In genomic region chr17:50643356-50643755, GRCm38 (mm10) we compare ENCODE assay signal across 13 mouse cellular contexts.
DNase-seq lines count a peak whose midpoint lies in the region; ATAC-seq and TF ChIP-seq lines count a peak whose summit lies in the region.
"Had no signal": no experiment of that assay in that cellular context is flagged by ENCODE, and none has a peak within 500 bp of the region (broad histone marks: within the 10 kb centered on the region; RNA-seq: fewer than 3 reads in every experiment).

No protein-coding gene starts in this region.

- no peak overlapping the region for H3K4me3 ChIP-seq in hindbrain, embryonic 14.5 days (replicated peaks; ENCODE audit: low read length)
- H3K4me3 ChIP-seq in hindbrain, postnatal 0 days (ENCODE audit: low read length) = no peak overlapping the region
- no peak overlapping the region for H3K4me3 ChIP-seq in CH12.LX (replicated peaks in 1 of 3; ENCODE audit: low read depth in 2 of 3, low read length in 2 of 3, poor library complexity in 1 of 3)
- H3K4me3 ChIP-seq in heart, embryonic 15.5 days = no peak overlapping the region
- H3K4me3 ChIP-seq: erythroblast, embryonic 14.5 days; liver, embryonic 12.5 days had no signal

- no peak for ATAC-seq in hindbrain, embryonic 14.5 days (ENCODE audit: low FRiP score)
- no peak for ATAC-seq in hindbrain, postnatal 0 days
- ATAC-seq in heart, embryonic 15.5 days (replicated peaks; ENCODE audit: insufficient number of reproducible peaks, insufficient read depth, low FRiP score, low read depth) = peak; percentile 68
- ATAC-seq: inflammation-experienced regulatory T-cells, adult 6 months; liver, embryonic 12.5 days had no signal

- peak overlapping the region; percentile 6; the same call in 1 of the 2 replicates for H3K4me2 ChIP-seq in hindbrain, embryonic 14.5 days (replicated peaks)
- no peak overlapping the region for H3K4me2 ChIP-seq in hindbrain, postnatal 0 days (ENCODE audit: low read depth, low read length)
- H3K4me2 ChIP-seq in CH12.LX (ENCODE audit: insufficient read depth, low read depth, poor library complexity, severe bottlenecking) = no peak overlapping the region
- H3K4me2 ChIP-seq in heart, embryonic 15.5 days = peak overlapping the region; percentile 38
- H3K4me2 ChIP-seq: liver, embryonic 12.5 days had no signal

- H3K9me3 ChIP-seq in hindbrain, embryonic 14.5 days (ENCODE audit: control insufficient read depth, low read length) = 0 out of 2 replicates have a peak, but pooled peaks cover 2% of the 10 kb centered on the region
- no peaks in the 10 kb centered on the region for H3K9me3 ChIP-seq in hindbrain, postnatal 0 days (ENCODE audit: low read length)
- H3K9me3 ChIP-seq in CH12.LX (replicated peaks; ENCODE audit: low read length) = peaks cover 6% of the 10 kb centered on the region
- H3K9me3 ChIP-seq in heart, embryonic 15.5 days (replicated peaks) = 0 out of 2 replicates have a peak, but pooled peaks cover 5% of the 10 kb centered on the region

- no peak; the same call in none of the 2 replicates for TF ChIP-seq RAD21 in CH12.LX (IDR thresholded peaks at IDR 0.05; ENCODE audit: low read depth, low read length)

- no peaks in the 10 kb centered on the region for H3K36me3 ChIP-seq in hindbrain, embryonic 14.5 days (replicated peaks; ENCODE audit: control insufficient read depth, insufficient read depth)
- no peaks in the 10 kb centered on the region for H3K36me3 ChIP-seq in hindbrain, postnatal 0 days (ENCODE audit: insufficient read depth, low read length)
- H3K36me3 ChIP-seq in CH12.LX (replicated peaks in 1 of 2; ENCODE audit: control insufficient read depth in 1 of 2, insufficient read depth in 1 of 2, low read length in 1 of 2) = peaks cover 7 to 31% of the 10 kb centered on the region in 2 experiments
- peaks cover 2% of the 10 kb centered on the region; the same call in 1 of the 2 replicates for H3K36me3 ChIP-seq in heart, embryonic 15.5 days

- TF ChIP-seq POLR2A in CH12.LX (IDR thresholded peaks at IDR 0.05; ENCODE audit: low read depth, low read length) = no peak

- TF ChIP-seq EP300 in CH12.LX (IDR thresholded peaks at IDR 0.05; ENCODE audit: low read length) = no peak

- peak overlapping the region; percentile 63 for H3K27ac ChIP-seq in hindbrain, embryonic 14.5 days
- no peak overlapping the region for H3K27ac ChIP-seq in hindbrain, postnatal 0 days
- no peak overlapping the region for H3K27ac ChIP-seq in CH12.LX (ENCODE audit: insufficient read depth, low read depth)
- H3K27ac ChIP-seq in heart, embryonic 15.5 days = peak overlapping the region; percentile 62
- H3K27ac ChIP-seq: liver, embryonic 12.5 days had no signal

- in situ Hi-C loops in CH12.LX (cut with MboI; ENCODE audit: low pct_ligation_motif_present, low pct_unique_long_range_greater_than_20kb, low sequenced_read_pairs) = no loop called here

- 65% methylated on average over 6 of the region's 6 CpGs for WGBS in hindbrain, embryonic 14.5 days
- WGBS in hindbrain, postnatal 0 days = 63% methylated on average over 6 of the region's 6 CpGs
- 27% methylated on average over 6 of the region's 6 CpGs for WGBS in heart, embryonic 15.5 days

- no peaks in the 10 kb centered on the region for H3K27me3 ChIP-seq in hindbrain, embryonic 14.5 days (ENCODE audit: control insufficient read depth, insufficient read depth, low read length)
- no peaks in the 10 kb centered on the region for H3K27me3 ChIP-seq in hindbrain, postnatal 0 days (ENCODE audit: insufficient read depth, low read length)
- H3K27me3 ChIP-seq in CH12.LX (replicated peaks) = no peaks in the 10 kb centered on the region
- no peaks in the 10 kb centered on the region for H3K27me3 ChIP-seq in heart, embryonic 15.5 days
- H3K27me3 ChIP-seq: liver, embryonic 12.5 days had no signal

- DNase-seq in adrenal gland, postnatal 14 days = peak; percentile 27
- DNase-seq in adrenal gland, adult 18-20 months (ENCODE audit: low spot score in 2 of 2) = no peak
- DNase-seq in hindbrain, embryonic 14.5 days (ENCODE audit: low spot score) = no peak
- DNase-seq in hindbrain, postnatal 0 days (ENCODE audit: low spot score) = no peak
- DNase-seq in CH12.LX (ENCODE audit: extremely low read depth) = peak; percentile 33
- no peak for DNase-seq in c-Kit-positive CD71-positive TER-119-positive erythroid progenitor cells, embryonic 14.5 days (ENCODE audit: low spot score)
- DNase-seq in thymus, postnatal 4 days = no peak
- DNase-seq: adrenal gland, postnatal 25 days; cerebellum, postnatal 36 days had no signal

- no peaks in the 10 kb centered on the region for H3K79me2 ChIP-seq in CH12.LX (replicated peaks; ENCODE audit: control insufficient read depth, extremely low read depth, insufficient read depth, poor library complexity, severe bottlenecking)

- 0 out of 2 replicates have a peak overlapping the region, but pooled peaks have one; percentile 1 for H3K9ac ChIP-seq in hindbrain, embryonic 14.5 days
- no peak overlapping the region for H3K9ac ChIP-seq in hindbrain, postnatal 0 days (replicated peaks; ENCODE audit: low read length)
- H3K9ac ChIP-seq in CH12.LX (ENCODE audit: insufficient read depth, low read depth) = no peak overlapping the region
- H3K9ac ChIP-seq in heart, embryonic 15.5 days = no peak overlapping the region
- H3K9ac ChIP-seq: liver, embryonic 12.5 days had no signal

- H3K4me1 ChIP-seq in hindbrain, embryonic 14.5 days (replicated peaks; ENCODE audit: control insufficient read depth, insufficient read depth, low read length) = peaks cover 10% of the 10 kb centered on the region
- peaks cover 4% of the 10 kb centered on the region; the same call in 1 of the 2 replicates for H3K4me1 ChIP-seq in hindbrain, postnatal 0 days (ENCODE audit: insufficient read depth, low read length)
- H3K4me1 ChIP-seq in CH12.LX (ENCODE audit: control insufficient read depth in 1 of 2, insufficient read depth in 2 of 2) = peaks cover 7 to 21% of the 10 kb centered on the region in 2 experiments; a peak in 3 of 4 replicates
- H3K4me1 ChIP-seq in heart, embryonic 15.5 days (replicated peaks) = peaks cover 13% of the 10 kb centered on the region
- H3K4me1 ChIP-seq: liver, embryonic 12.5 days had no signal

- TF ChIP-seq CTCF in hindbrain, postnatal 0 days (IDR thresholded peaks at IDR 0.05; ENCODE audit: low read depth) = no peak
- no peak for TF ChIP-seq CTCF in CH12.LX (conservative IDR thresholded peaks at IDR 0.05 in 1 of 2, IDR thresholded peaks at IDR 0.05 in 1 of 2; ENCODE audit: low read depth in 2 of 2, low read length in 2 of 2)

- dilution Hi-C loops in CH12.LX (cut with MboI; ENCODE audit: extremely low pct_ligation_motif_present, extremely low pct_unique_long_range_greater_than_20kb, low sequenced_read_pairs) = no loop called here

TF ChIP-seq in CH12.LX, 34 proteins besides CTCF, POLR2A, EP300 and RAD21:
- no peak for TF ChIP-seq MAFK (IDR thresholded peaks at IDR 0.05; ENCODE audit: insufficient replicate concordance, low read length)
- no peak for TF ChIP-seq TCF12 (IDR thresholded peaks at IDR 0.05; ENCODE audit: low read depth, low read length)
- TF ChIP-seq GABPA (IDR thresholded peaks at IDR 0.05; ENCODE audit: insufficient replicate concordance, low read depth, low read length) = no peak
- no peak for TF ChIP-seq MXI1 (IDR thresholded peaks at IDR 0.05; ENCODE audit: low read depth, low read length)
- no peak for TF ChIP-seq RCOR1 (conservative IDR thresholded peaks at IDR 0.05; ENCODE audit: low read depth, low read length)
- TF ChIP-seq ZNF384 (IDR thresholded peaks at IDR 0.05; ENCODE audit: low read depth, low read length) = no peak
- no peak for TF ChIP-seq IRF4 (IDR thresholded peaks at IDR 0.05; ENCODE audit: low read depth, low read length)
- no peak for TF ChIP-seq HCFC1 (IDR thresholded peaks at IDR 0.05; ENCODE audit: low read depth, low read length)
- TF ChIP-seq JUN (IDR thresholded peaks at IDR 0.05; ENCODE audit: insufficient read depth, low read depth, low read length) = no peak
- TF ChIP-seq BHLHE40 (IDR thresholded peaks at IDR 0.05; ENCODE audit: low read depth, low read length) = no peak
- TF ChIP-seq PAX5 (IDR thresholded peaks at IDR 0.05; ENCODE audit: low read length) = no peak
- no peak for TF ChIP-seq POLR2AphosphoS2 (IDR thresholded peaks at IDR 0.05; ENCODE audit: low read depth, low read length)
- TF ChIP-seq KAT2A (IDR thresholded peaks at IDR 0.05; ENCODE audit: insufficient replicate concordance, low read length) = no peak

Comparison
In these comparisons a context has a peak if more than half of its experiments do, and no peak if none do; other contexts are left out.
1. DNase-seq: peak in adrenal gland, postnatal 14 days (single experiment) and CH12.LX (single experiment); none in adrenal gland, adult 18-20 months (0 of 2), hindbrain, embryonic 14.5 days (single experiment), hindbrain, postnatal 0 days (single experiment), c-Kit-positive CD71-positive TER-119-positive erythroid progenitor cells, embryonic 14.5 days (single experiment) and thymus, postnatal 4 days (single experiment).
2. H3K27ac ChIP-seq: peak in hindbrain, embryonic 14.5 days (single experiment) and heart, embryonic 15.5 days (single experiment); none in hindbrain, postnatal 0 days (single experiment) and CH12.LX (single experiment).
3. H3K4me2 ChIP-seq: peak in hindbrain, embryonic 14.5 days (single experiment) and heart, embryonic 15.5 days (single experiment); none in hindbrain, postnatal 0 days (single experiment) and CH12.LX (single experiment).